Mouse (Mus musculus) cortical plate, adult 2 months (tissue): ENCODE measurements at regions not wholly inside any gene's neighbourhood (a gene's known extent, or its start where the extent isn't known, plus 50 kb on each side); places are given as distances from the start of the nearest gene placed in this dataset.

Experiments
- CTCF ChIP-seq: fragments of 200-500 bp; IDR thresholded peaks from 2 replicates; pipeline ENCODE4 v1.5.1; 2011; ENCODE audit warnings: mild to moderate bottlenecking, control low read depth, low read length; ENCODE audit not compliant: insufficient read depth; ENCODE audit errors: extremely low read depth
- POLR2A ChIP-seq: fragments of 200-500 bp; IDR thresholded peaks from 2 replicates; pipeline ENCODE4 v1.6.1; 2011; ENCODE audit warnings: mild to moderate bottlenecking, low read length, control low read depth; ENCODE audit not compliant: insufficient read depth; ENCODE audit errors: extremely low read depth

- TF ChIP-seq POLR2A (no peak), CTCF (no peak)
These were observed 242.6 kb downstream of the Hs3st3b1 start for GRCm38 (mm10) chr11:63679491-63679890.
